Mouse (Mus musculus) cerebellum, adult 2 months (tissue): ENCODE results near the gene Smarcc2.

Experiments used
- CTCF ChIP-seq: fragments of 200-500 bp; IDR thresholded peaks from 2 replicates; pipeline ENCODE4 v1.5.1; 2011; ENCODE audit warnings: low read depth, mild to moderate bottlenecking, control low read depth, low read length, moderate library complexity, borderline replicate concordance; ENCODE audit not compliant: insufficient read depth
- POLR2A ChIP-seq: fragments of 200-500 bp; IDR thresholded peaks from 2 replicates; pipeline ENCODE4 v1.6.1; 2011; ENCODE audit warnings: low read length, control low read depth, borderline replicate concordance; ENCODE audit not compliant: insufficient read depth

GRCm38 (mm10) chr10:128438675-128439279 is 20.3 kb upstream of the Smarcc2 start:
- TF ChIP-seq CTCF: no peak
- TF ChIP-seq POLR2A: no peak
